Mouse (Mus musculus): ENCODE measurements around the gene Slc13a4.

Slc13a4 gene

DNA sequence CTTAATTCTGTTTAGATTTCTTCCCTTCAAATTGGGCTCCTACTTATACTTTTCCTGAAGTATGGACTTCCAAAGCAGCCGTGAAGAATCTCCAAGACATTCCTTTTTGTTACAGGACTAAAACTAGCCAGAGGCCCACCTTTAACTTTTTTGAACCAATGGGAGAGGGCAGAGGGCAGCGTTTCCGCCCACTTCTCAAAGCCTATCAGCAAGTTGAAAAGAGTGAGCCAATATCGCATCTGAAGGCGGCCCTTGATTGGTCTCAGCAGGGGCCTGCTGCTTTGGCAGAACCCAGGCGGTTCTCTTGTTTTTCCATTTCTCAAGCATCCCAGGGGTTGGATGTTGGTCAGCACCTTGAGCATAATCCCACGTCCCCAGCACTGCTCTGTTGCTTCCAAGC lies at the start of gene Slc13a4:
Slc13a4 (minus strand) TSS at position 95 of the 400 bp plus-strand sequence.
- DNase-seq (ENCODE audit: low read depth), result no peak

DNA sequence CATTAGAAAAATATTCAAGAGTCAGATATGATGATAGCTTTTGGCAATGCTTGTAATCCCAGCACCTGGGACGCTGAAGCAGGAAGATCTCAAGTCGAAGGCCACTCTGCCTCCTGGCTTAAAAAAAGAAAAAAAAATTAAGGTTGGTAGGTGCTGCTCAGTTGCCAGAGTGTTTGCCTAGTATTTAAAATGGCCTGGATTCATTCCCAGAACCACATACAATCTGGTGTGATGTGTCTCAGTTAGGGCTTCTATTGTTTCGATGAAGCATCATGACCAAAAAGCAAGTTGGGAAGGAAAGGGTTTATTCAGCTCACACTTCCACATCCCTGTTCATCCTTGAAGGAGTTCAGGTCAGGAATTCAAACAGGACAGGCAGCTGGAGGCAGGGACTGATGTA lies 47.4 kb upstream of the Slc13a4 start:
- DNase-seq (ENCODE audit: low read depth), result no peak

DNA sequence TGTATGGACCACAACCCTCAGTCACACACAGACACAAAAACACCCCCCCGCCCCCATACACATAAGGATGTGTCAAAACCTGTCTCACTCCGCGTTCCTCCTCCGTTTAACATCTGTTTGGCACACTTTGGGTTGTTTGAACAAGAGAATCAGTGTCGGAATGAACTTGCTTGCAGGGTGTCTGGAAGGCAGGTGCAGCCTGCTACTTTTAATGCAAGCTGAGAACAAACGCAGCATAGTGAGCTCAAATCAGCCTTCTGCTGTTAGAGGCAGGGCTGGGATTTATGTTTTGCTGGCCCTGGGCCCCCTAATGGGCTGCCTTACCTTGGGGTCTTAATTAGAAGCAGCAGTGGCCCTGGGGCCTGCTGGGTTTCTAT lies 46.7 kb upstream of the Slc13a4 start:
- no peak for DNase-seq (ENCODE audit: low read depth)

DNA sequence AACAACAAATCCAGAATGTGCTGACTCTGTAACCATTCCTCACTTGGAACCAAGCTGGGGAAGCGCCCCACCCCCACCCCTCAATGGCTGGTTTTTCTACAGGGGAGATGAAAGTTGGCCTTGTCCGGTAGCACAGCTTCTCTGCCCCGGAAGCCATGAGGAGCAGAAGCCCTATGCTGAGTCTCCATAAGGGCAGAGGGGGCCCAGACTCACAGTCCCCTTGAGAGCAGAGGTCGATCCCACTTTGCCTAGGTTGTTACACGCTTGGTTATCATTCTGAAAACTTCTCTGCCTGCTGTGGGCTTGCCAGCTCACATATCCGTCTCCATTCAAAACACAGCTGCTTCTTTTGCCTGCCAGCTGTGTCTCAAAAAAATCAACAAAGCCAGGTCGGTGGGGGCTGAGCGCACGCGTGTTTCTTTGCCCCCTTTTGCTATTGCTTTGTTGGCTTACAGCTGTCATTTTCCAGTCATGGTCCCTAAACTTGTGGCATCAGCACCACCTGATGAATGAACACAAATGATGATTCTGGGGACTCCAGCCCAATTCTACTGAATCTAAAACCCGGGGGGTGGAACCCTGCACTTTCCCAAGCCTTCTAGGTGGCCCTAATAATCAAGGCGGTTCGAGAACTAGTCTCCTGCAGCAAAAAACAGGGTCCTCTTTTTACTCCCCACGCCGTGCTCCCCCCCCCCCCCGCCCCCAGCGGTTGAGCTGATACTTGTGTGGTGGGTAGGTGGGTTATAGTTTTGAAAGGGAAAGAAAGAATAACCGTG lies 46.1 kb upstream of the Slc13a4 start:
- DNase-seq (ENCODE audit: low read depth), result no peak

DNA sequence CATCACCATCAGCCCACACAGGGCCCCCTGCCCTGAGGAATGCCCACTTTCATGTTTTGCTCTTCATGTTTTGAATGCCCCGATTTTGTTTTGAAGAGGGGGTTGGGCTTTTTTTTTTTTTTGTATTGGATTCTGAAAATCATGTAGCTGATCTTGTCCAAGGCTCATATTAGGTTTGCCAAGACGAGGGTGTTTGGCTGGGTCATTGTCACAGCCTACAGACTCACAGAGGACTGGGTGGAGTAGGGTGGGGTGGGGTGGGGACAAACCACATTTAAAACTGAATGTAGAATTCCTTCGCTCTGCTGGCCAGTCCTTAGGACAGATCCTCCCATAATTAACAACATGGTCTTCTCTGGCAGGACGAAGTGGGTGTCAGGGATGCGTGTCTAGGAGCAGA lies 45.5 kb upstream of the Slc13a4 start:
- DNase-seq (ENCODE audit: low read depth), result no peak

DNA sequence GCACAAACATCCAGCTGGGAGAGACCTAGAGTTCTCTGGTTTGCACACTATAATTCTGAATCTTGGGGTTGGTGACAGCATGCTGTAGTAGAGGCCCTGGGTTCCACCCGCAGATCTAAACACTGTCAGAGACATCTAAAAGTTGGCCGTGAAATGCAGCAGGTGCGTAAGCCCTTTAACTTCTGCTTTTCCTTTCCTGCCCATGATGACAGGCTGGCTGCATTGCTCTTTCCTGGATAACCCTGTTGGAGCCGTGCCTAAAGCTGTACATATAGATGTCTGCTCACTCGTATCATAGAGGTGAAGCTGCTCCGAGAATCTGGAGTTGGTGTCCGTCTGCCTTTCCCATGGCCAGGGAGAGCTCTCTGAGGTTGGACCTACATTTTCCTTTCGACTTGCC lies 44.9 kb upstream of the Slc13a4 start:
- DNase-seq (ENCODE audit: low read depth), result peak; percentile 32

DNA sequence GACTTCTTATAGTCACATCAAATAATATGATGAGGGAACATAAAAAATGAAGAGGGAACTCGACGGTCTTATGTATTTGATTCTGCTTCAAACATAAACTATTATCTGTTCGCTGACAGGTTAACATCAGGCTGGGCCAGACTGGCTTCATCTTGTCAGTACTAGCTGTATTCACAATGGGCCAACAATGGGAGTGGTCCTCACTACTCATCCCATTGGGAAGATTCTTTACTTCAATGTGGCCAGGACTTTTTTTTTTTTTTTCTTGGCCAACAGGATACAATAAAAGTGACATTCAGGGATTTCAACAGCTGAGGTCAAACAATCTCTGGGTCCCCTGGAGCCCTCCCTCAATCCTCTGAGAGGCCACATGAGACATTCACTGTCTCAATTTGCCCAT lies 43.9 kb upstream of the Slc13a4 start:
- DNase-seq (ENCODE audit: low read depth), result no peak

DNA sequence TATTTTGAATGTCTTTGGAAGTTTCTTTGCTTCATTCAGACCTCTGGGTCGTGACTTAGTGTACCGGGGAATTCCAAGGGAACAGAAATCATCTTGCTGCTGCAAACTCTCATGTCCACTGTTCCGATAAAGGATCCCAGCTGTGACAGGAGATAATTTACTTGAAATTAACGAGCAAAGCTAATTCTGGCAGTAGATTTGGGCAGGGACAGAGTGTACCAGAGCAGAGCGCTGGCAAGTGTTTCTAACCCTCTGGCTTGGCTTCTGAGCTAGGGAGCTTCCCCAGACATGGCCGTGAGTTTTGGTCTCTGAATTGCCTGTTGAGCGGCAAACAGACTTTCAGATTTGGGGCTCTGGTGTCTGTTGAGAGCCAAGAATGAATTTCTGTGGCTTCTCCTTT lies 41.9 kb upstream of the Slc13a4 start:
- no peak for DNase-seq (ENCODE audit: low read depth)

DNA sequence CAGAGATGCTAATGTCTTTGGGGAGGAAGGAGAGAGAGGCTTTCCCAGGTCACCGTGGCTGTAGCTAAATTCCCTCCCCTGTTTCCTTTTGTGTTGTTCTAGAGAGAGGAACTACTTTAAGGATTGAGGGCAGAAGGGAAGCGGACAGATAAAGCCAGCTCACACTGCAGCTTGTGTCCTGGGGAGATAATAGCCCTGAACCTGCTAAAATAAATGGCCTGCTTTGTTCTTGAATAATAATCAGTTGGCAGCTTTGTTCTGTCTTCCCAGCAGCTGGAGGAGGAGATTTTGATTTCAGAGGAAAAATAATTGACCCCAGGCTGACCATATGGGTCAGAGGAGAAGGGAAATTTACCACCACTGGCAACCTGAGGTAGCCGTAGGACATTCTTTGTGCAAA lies 30.7 kb upstream of the Slc13a4 start:
- no peak for DNase-seq (ENCODE audit: low read depth)

DNA sequence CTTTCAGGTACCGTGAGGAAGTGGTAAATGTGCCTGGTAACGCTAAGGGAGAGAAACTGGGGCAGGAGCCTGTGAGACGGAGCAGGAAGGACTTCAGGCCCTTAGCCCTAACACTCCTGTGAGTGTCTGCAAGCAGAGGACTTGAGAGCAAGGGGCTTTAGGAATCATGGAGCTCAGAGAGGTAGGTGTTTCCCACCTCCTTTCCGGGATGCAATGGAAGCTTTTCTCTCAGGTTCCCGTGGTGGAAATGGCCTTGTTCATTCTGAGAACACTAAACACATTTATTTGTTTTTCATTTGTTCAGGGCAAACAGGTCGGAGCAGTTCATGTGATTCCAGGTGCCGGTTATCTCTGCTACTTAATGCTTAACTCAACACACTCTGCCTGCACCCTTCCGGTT lies 29.9 kb upstream of the Slc13a4 start:
- DNase-seq (ENCODE audit: low read depth), result no peak

DNA sequence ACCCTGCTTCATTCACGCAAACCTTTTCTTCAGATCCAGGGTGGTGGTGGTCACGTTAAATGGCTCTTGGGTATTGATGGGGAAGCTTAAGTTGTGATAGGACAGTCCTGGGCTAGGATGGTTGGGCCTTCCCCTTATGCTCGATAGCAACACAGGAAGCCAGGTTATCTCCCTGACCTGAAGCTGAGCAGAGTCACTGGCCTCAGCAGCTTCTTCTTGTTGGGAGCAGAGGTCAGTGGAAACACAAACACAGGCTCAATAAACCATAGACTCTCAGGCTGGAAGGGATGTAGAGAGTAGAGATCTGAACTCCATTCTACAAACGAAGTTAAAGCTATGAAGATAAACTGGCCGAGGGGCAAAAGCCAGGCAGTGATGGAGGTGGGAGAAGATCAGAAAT lies 27.5 kb upstream of the Slc13a4 start:
- no peak for DNase-seq (ENCODE audit: low read depth)

DNA sequence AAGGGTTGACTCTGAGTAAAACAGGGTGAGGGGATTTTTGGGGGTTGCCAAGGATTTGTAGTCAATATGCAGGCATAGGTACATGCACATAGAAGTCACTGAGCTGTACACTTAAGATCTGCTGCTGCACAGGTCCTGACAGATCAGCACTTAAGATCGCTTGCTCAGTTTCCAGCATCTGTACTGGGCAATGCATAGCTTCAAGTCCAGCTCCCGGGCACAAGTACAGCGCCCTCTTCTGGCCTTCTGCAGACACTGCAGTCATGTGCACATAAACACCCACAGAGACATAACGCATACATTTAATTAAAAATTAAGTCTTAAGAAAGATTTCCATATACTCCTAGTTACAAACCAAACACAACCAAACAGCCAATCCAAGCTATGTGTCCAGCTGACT lies 26.3 kb upstream of the Slc13a4 start:
- peak; percentile 42 for DNase-seq (ENCODE audit: low read depth)

DNA sequence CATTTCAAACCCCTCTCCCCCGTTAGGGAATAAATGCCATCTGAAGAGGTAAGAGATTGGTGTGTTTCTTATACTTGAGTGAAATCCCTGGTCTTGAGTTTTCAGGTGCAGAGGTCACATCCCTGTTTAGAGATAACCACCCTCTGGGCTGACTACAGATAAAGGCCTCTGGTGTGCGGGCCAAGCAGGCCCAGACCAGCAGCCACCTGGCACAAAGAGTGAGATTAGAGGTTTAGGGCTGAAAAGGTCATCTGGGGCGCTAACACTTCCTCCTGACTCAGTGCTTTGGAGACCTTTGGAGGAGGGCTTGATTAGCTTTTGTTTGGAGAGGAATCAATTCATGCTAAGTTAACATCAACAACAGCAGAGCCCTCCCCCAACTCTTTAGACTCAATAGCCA lies 25.7 kb upstream of the Slc13a4 start:
- no peak for DNase-seq (ENCODE audit: low read depth)

DNA sequence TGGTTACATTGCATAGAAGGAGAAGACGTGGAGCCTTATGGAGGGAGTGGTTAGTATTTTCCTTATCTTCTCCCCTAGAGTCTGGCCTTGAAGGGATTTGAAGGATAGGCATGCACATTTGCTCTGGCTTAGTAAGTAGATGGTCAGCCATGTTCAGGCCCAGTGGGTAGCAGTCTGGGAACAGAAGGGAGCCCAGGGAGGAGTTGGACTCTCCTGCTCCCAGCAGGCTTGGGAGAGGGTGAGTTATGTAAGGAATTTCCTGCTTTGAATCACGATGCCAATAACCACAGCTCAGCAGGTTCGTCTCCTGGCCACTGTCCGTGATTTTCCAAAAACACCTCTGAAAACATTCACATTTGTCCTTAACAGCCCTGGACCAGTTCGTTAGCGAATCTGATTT lies 22.9 kb upstream of the Slc13a4 start:
- no peak for DNase-seq (ENCODE audit: low read depth)

DNA sequence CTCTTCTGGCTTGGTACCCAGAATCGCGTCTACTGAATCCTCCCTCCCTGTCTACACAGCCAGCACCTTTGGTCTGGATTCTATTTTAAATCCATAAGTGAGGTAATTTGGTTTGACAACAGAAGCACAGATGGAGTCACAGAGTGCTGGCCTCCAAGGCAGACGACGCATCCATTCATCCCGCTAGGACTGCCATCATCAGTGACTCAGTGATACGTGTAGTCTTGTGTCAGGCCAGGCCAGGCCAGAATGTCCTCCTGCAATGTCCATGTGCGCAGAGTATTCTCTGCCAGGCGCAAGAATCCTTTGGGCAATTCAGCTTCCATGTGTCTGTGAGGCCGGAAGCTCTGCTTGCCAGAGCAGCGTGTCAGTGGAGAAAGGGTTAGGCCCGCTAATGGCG lies 22.0 kb upstream of the Slc13a4 start:
- no peak for DNase-seq (ENCODE audit: low read depth)

DNA sequence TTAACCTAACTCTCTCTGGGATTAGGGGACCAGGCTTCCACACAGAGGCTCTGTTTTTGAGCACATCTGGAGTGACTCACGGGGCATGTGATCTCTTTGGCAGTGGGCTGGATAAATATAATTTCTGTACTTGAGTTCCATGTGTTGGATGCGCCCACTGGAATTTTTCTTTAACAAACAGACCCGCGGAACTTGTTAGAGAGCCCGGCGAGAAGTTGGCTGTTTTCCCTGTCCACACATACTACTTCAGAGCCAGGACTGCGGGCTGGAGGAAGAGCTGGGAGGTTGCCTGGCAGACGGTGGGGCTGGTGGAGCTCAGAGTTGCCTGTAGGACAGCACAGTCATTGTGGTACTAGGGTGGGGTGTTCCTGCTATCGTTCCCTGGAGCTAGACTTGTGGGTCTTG lies 18.2 kb upstream of the Slc13a4 start, which contains the start of gene Fam180a:
Fam180a (minus strand) TSS at position 31 of the 405 bp plus-strand sequence.
- no peak for DNase-seq (ENCODE audit: low read depth)

DNA sequence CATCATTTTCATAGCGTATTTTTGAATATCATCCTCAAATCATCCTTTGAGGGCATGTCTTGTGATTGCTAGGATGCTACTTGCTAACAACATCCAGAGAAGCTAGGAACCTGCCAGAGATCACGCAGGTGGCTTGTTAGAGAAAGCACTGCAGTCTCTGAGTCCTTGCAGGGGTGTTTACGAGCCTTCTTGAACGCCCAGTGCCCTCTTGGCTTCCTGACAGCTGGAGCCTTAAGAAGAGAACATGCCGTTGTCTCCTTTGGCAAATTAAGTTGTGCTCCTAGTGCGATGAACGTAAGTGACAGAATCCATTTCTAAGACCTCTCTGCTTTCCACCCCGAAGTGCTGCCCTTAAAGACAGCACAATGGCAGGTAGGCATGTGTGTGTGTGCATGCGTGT lies 16.4 kb upstream of the Slc13a4 start:
- DNase-seq (ENCODE audit: low read depth), result no peak

DNA sequence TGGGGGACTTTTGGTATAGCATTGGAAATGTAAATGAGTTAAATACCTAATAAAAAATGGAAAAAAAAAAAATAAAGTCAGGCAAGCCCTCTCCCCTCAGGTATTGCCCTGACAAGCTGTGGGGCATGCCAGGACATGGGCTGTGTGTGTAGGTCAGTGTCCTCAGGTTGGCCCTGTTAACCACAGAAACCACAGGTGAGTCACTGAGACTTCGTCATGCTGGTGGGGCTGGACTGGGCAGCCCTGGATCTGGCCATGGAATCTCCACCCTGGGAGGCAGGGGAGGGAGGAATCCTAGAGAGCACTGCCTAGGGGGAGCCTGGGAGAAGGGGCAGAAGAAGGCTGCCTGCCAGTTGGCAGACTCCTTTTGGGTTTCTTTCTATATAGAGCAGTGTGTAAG lies 15.1 kb upstream of the Slc13a4 start:
- peak; percentile 50 for DNase-seq (ENCODE audit: low read depth)

DNA sequence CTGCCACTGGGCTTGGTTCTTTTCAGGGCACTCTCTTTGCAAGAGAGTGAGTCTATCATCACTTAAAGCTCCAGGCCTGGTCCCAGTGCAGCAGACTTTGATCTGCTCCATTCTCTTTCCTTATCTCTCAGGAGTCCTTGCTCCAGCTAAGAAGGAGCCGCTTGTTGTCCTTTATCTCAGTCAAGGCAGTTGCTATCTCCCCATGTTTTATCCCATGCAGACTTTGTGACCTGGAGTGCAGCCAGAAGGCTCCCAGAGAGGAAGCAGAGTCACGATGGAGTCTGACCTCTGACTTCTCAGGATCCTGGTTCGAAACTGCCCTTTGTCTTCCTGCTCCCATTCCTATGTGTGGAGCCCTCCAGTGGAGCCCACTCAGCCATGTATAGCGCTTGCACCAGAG lies 13.2 kb upstream of the Slc13a4 start:
- no peak for DNase-seq (ENCODE audit: low read depth)

DNA sequence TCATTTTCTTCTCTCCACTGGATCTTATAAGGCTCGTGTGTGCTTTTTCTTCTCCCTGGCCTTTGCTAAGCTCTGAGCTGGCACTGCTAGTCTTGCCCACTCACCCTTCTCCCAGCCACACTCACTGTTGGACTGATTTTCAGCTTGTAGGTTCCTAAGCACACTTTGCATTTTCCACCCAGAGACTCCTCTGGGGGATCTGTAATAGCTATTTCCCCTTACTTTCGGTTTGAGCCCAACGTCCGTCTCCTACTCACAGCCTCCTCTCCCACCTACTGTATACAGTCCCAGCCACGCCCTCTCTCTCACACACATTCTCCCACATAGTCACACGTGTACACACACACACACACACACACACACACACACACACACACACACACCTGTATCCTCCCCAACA lies 11.9 kb upstream of the Slc13a4 start:
- peak; percentile 14 for DNase-seq (ENCODE audit: low read depth)

DNA sequence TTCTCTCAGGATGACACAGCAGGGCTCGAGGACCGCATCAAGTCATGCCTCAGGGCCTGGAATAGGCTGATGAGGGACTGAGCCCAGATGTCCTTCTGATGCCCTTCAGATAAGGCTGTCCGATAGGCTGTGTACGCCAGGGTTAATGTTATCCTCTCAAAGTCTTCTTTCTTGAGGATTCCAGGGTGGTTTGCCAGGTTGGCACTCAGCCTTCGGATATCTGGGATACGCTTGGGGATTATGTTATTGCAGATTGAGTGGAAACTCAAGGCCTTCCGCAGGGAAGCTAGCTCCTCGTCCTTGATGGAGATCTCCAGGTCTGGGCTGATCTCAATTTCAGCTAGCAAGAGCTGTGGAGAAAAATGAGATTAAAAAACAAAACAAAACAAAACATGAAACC lies 5.6 kb upstream of the Slc13a4 start:
- no peak for DNase-seq (ENCODE audit: low read depth)

DNA sequence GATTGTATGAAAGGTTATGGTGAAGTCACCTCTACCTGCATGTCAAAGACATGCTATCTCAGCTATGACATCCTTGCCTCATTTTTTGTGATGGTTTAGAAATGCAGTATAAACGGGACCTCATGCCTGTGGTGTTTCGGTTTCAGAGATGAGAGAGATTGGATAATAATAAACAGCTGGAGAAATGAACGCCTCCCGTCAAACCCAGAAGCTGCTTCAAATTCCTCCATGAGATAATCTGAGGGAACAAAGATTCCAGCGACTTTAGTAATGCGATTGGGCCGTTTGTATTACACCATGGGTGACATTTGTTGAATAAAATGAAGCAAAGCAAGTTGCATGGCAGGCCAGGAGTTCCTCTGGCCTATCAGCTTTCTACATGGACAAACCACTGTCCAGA lies 1.5 kb upstream of the Slc13a4 start:
- no peak for DNase-seq (ENCODE audit: low read depth)

DNA sequence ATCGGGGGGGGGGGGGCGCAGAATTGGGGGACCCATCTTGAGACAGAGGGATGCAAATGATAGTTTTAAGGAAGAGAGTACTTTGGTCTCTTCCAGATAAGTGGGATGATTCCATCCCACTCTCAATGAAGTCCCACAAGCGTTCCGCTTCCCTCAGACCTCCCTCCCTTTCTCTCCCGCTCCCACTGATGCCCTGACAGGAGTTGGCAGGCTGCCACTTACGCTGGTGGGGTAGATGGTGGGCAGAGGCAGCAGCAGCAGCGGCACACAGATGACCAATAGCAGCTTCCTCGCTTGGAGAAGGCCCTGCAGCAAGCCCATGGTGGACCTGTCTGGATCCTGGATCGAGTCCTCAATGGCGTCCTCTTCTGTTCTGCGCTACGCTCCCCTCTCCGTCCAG lies 795 bp downstream of the Slc13a4 start:
- no peak for DNase-seq (ENCODE audit: low read depth)

DNA sequence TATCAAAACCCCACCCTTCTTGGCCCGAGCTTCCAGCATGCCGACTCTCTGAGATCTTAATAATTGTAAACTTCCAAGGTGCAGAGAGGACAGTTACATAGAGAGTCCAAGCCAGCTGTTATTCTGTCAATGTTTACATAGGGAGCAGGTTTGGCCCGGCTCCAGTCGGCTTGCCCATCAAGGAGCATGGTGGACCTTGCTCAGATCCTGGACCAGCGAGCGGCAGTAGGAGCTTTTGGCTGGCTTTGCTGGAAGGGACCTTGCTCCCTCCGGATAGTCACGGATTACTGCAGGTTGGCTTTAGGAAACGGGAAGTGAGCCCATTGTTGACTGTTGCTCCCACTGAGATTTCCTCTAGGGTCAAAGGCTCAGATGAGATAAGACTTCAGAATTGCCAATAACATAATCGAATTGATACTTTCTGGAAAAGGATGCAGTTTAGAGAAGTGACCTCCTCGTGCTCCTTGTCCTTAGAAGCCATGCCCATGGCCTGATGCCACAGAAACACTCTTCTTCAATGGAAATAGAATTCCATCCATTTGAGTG lies 4.5 kb downstream of the Slc13a4 start:
- DNase-seq (ENCODE audit: low read depth), result no peak
